Mouse (Mus musculus) stomach, embryonic 16.5 days (tissue): Measurements from ENCODE around the gene Dnah2. TPM values are rescaled to one million over a fixed set of nuclear protein-coding genes. Genes with fewer than 3 reads are reported as not detected.

Experiments
- ATAC-seq: fragments of 200-750 bp; cut with Nextera tagmentation; 2 replicates; pipeline ENCODE4 v1.8.0; 2017; ENCODE audit warnings: moderate number of reproducible peaks, moderate TSS enrichment; ENCODE audit not compliant: insufficient read depth, low FRiP score
- H3K27ac ChIP-seq: fragments of 300-500 bp; sonication (generic); 2 replicates; pipeline ENCODE4 v1.5.1; 2014; ENCODE audit warnings: low read length
- H3K27me3 ChIP-seq: fragments of 300-500 bp; sonication (generic); 2 replicates; pipeline ENCODE4 v1.6.1; 2014; ENCODE audit warnings: low read length, control low read depth, mixed read lengths; ENCODE audit not compliant: control insufficient read depth, insufficient read depth
- H3K36me3 ChIP-seq: fragments of 300-500 bp; sonication (generic); 2 replicates; pipeline ENCODE4 v1.6.1; 2014; ENCODE audit warnings: low read length; ENCODE audit not compliant: control insufficient read depth, insufficient read depth
- H3K4me1 ChIP-seq: fragments of 300-500 bp; sonication (generic); 2 replicates; pipeline ENCODE4 v1.6.1; 2014; ENCODE audit warnings: low read length, control low read depth, mixed read lengths; ENCODE audit not compliant: control insufficient read depth, insufficient read depth
- H3K4me2 ChIP-seq: fragments of 300-500 bp; sonication (generic); 2 replicates; pipeline ENCODE4 v1.6.1; 2014; ENCODE audit warnings: low read depth, low read length, mixed read lengths
- H3K4me3 ChIP-seq: fragments of 300-500 bp; sonication (generic); replicated peaks from 2 replicates; pipeline ENCODE4 v1.5.1; 2014; ENCODE audit warnings: mild to moderate bottlenecking, low read length
- H3K9ac ChIP-seq: fragments of 300-500 bp; sonication (generic); 2 replicates; pipeline ENCODE4 v1.6.1; 2014; ENCODE audit warnings: low read length
- H3K9me3 ChIP-seq: fragments of 300-500 bp; sonication (generic); replicated peaks from 2 replicates; pipeline ENCODE4 v1.6.1; 2016; ENCODE audit warnings: low read length, control low read depth; ENCODE audit not compliant: control insufficient read depth
- WGBS: fragments of 180-500 bp; shearing (Covaris S2); extraction: QIAGEN DNeasy Blood & Tissue Kit; methylation state at CpG from one replicate; pipeline ENCODE4 v1.1.7; 2014; 5-methylcytosine and 5-hydroxymethylcytosine counted together
- polyA plus RNA-seq: library from polyadenylated mRNA; unstranded; fragments of >200 nt; fragmentation: Nextera tagmentation; extraction: Ambion mirVana; gene quantifications from 2 replicates; pipeline ENCODE4 v1.2.1, GENCODE M21; 2015

Dnah2 gene
- polyA plus RNA-seq, 1 experiment from 2014 or later = 0.54 TPM

DNA sequence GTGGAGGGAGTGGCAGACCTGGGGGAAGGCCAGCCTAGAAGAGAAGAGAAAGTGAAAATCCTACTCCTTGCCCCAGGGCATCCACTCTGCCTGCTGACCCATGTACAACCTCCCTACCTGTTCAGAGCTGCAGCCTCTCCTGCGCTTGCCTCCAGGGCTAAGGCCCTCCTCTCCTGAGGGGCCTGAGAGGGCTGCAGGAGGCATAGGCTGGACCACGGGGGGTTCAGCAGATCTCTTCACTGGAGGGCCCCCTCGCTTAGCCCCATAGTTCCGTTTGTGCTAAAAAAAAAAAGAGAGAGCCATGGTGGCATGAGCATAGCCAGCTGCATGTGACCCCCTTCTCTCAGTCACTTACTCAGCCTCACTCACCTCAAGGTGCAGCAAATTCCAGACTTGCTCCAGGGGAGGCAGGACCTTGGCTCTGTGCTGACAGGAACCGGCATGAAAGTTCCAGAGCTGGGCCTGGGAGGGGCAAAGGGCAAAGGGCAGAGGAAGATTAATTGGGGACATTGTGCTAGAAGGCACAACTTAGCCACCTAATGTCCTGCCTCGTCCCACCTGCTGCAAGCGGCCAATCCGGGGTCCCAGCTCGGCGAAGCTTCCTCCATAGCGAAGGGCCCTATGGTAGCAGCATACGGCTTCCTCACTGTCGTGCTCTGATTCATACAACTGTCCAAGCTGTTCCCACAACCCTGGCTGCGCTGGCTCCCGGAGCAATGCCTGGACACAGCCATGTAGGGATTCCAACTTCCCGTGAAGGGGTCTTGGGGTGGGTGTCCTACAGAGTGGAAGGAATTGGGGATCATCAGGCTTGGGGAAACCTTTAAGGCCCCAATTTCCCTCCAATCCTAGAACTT is 141.8 kb downstream of the Dnah2 start:
- Histone ChIP-seq H3K4me2 (no peak overlapping the region), H3K36me3 (peaks cover 34% of the 10 kb centered on the region), H3K27ac (no peak overlapping the region), H3K9me3 (no peaks in the 10 kb centered on the region), H3K27me3 (no peaks in the 10 kb centered on the region), H3K4me1 (peaks cover 14% of the 10 kb centered on the region), H3K9ac (no peak overlapping the region), H3K4me3 (no peak overlapping the region)
- no peak for ATAC-seq
- 89% methylated on average over 16 of the region's 16 CpGs for WGBS

DNA sequence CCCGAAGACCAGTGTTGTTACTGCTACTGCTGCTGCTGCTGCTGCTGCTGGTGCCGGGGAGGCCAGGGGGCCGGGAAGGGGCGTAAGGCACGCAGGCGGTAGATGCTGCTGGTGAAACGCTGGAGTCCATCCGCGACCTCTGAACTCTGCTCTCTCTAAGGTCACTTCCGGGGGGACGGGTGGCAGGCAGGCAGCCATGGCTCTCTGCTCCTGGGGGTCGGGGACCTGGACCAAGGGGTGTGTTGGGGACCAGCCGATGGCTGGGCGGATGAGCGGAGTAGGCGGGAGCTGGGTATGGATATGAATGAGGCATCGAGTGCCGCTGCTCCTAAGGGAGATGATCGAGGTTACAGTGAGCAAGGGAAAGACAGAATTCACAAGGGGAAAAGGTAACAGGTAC is 142.6 kb downstream of the Dnah2 start:
- peaks cover 11% of the 10 kb centered on the region for H3K4me1 ChIP-seq
- WGBS = 86% methylated on average over 19 of the region's 19 CpGs
- H3K9ac ChIP-seq = no peak overlapping the region
- no peak overlapping the region for H3K4me3 ChIP-seq
- H3K27ac ChIP-seq = no peak overlapping the region
- H3K4me2 ChIP-seq = no peak overlapping the region
- H3K36me3 ChIP-seq = peaks cover 40% of the 10 kb centered on the region
- no peaks in the 10 kb centered on the region for H3K27me3 ChIP-seq
- H3K9me3 ChIP-seq = no peaks in the 10 kb centered on the region
- no peak for ATAC-seq

DNA sequence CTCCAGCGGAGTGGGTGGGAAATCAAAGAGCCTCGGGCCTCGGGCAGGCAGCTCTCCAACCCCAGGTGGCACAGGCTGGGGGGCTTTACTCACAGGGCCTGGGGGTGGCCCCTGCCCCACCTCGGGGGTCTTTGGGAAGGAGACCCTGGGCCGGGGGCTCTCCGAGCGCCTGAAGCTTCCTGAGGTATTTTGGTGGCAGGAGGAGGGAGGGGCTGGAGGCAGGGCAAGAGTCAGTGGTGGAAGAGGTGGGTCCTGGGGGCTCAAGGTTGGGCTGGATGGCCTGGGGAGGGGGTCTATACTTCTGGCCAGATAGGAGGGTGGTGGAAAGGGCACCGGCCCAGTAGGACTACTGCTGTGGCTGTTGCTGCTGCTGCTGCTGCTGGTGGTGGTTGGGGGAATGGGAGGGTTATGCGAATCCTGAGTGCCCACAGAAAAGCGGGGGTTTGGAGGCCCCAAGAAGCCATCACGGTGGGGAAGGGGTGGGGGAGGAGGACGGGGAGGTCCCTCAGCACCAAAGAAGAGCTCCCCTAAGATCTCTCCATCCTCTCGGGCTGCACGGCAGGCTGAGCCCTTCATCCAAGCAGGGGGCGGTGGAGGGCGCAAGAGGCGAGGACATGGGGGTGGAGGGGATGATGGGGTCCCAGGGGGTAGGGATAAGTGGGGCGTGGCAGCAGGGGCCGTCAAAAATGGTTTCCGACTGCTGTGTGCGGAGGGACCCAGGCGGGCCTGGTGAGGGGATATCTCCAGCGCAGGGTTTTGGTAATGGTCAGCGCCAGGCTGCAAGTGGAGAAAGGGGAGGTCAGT is 143.3 kb downstream of the Dnah2 start:
- ATAC-seq = no peak
- Histone ChIP-seq H3K4me2 (no peak overlapping the region), H3K27ac (no peak overlapping the region), H3K4me1 (peaks cover 16% of the 10 kb centered on the region), H3K9me3 (no peaks in the 10 kb centered on the region), H3K4me3 (no peak overlapping the region), H3K36me3 (peaks cover 46% of the 10 kb centered on the region), H3K27me3 (no peaks in the 10 kb centered on the region), H3K9ac (no peak overlapping the region)
- WGBS = 89% methylated on average over 24 of the region's 24 CpGs

DNA sequence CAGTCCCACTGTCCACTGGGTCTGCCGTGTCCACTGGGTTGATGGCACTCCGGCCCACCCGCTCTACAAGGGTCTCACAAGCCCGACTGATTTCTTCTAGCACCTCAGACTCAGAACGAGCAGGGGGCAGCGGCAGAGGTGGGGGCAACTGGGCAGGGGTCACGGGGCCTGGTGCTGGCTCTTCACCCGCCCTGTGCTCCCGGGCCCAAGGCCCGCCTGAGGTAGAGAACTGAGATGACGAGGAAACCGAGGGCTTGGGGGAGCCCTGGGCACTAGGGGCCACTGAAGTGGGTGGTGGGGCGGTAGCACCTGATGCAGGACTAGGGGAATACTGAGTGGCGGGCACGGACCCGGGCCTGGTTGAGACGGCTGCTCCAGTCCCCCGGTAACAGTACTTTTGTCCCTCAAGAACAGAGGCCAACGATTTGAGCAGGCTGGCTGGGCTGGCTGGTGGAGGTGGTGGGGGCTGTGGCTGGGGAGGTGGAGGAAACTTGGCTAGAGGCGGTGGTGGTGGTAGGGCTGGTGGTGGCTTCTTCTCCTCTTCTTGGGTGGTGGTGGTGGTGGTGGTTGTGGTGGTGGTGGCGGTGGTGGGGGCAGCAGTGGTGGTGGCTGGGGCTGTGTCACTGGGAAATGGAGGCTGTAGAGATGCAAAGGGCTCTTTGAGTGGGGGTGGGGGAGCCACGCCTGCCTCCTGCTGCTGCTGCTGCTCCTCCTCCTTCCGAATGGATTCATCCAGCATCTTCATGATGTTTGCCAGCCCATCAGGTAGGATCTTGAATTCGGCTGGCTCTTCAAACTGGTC is 144.1 kb downstream of the Dnah2 start:
- ATAC-seq = no peak
- Histone ChIP-seq H3K9me3 (no peaks in the 10 kb centered on the region), H3K4me2 (no peak overlapping the region), H3K36me3 (peaks cover 53% of the 10 kb centered on the region), H3K4me3 (no peak overlapping the region), H3K27ac (no peak overlapping the region), H3K9ac (no peak overlapping the region), H3K4me1 (peaks cover 16% of the 10 kb centered on the region), H3K27me3 (no peaks in the 10 kb centered on the region)
- WGBS = 91% methylated on average over 24 of the region's 24 CpGs

DNA sequence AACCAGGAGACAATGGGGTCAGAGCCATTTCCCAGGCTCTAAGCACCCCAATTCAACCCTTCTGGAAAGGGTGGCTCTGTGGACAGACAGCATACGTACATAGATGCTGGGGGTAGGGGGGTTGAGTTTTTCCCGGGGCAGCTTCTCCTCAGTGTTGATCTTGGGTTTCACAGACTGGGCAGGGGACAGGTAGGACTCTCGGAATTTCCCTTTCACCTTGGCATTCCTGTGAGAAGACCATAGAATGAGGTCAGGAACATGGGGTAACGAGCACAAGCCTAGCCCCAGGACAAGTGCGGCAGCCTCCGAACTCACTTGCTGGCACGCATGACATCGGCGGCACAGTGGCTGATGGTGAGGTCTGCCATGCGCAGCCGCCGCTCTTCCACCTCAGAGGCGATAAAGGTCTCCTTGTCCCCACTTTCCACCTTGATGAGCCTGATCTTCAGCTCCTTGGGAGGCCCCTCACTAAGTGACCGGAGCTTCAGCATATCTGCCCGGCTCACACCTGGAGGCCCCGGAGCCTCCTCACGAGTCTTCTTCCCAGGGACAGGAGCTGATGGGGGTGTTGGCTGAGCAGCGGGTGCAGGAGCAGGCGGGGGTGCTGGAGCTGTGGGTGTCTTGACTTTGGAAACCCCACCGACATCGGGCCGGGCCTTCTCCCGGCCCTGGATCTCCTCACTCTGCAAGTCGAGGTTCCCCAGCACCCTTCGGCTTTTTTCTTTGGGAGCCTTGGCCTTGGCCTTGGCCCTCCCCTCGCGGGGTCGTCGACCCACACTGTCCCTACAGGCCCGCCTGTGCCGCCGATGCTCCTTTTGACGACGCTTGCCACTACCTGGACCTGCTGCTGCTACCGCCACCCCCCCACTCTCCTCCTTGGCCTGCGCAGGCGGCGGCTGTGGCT is 145.0 kb downstream of the Dnah2 start:
- H3K4me2 ChIP-seq = no peak overlapping the region
- WGBS = 89% methylated on average over 38 of the region's 38 CpGs
- H3K27me3 ChIP-seq = no peaks in the 10 kb centered on the region
- H3K9me3 ChIP-seq = no peaks in the 10 kb centered on the region
- H3K27ac ChIP-seq = no peak overlapping the region
- ATAC-seq = no peak
- peaks cover 53% of the 10 kb centered on the region for H3K36me3 ChIP-seq
- H3K4me1 ChIP-seq = peaks cover 16% of the 10 kb centered on the region
- no peak overlapping the region for H3K9ac ChIP-seq
- H3K4me3 ChIP-seq = no peak overlapping the region

DNA sequence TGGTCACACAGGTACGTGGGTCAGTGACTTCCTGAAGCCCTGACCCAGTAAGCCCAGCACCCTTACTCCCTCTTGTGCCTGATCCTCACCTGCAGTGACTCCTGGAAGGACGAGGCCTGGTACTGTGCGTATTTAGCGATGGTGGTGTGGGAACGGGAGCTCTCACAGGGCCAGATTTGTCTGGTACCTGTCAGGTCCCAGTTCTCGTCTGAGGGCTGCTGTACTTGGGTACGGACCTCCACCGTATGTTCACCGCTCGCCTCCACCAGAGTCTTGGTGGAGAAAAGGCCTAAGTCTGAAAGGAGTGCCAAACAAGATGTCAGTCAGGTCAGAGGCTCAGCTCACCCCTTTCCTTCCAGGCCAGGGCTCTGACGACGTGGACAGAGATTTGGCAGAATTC is 146.9 kb downstream of the Dnah2 start:
- WGBS = 83% methylated on average over 12 of the region's 12 CpGs
- H3K9me3 ChIP-seq = no peaks in the 10 kb centered on the region
- H3K4me2 ChIP-seq = no peak overlapping the region
- H3K36me3 ChIP-seq = peaks cover 44% of the 10 kb centered on the region
- H3K27me3 ChIP-seq = no peaks in the 10 kb centered on the region
- peaks cover 22% of the 10 kb centered on the region; the same call in 1 of the 2 replicates for H3K4me1 ChIP-seq
- H3K9ac ChIP-seq = no peak overlapping the region
- no peak overlapping the region for H3K27ac ChIP-seq
- no peak for ATAC-seq
- H3K4me3 ChIP-seq = no peak overlapping the region

DNA sequence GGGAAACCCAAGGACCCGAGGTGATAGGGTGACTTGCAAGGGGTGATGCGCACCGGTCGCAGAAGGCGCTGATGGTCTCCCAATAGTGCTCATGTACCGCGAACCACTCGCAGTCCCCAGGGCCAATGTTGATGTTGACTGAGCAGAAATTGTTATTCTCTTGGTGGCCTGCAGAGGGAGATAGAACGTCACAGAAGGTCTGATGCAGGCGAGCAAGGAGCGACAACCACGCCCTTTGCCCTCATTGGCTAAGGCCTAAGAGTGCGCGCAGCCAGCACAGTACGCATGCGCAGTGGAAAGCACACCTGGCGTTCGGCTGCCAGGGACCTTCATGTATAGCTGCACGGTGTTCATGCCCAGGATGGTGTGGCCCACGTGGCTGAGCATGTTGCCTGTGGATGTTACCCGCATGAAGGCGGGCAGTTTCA is 147.7 kb downstream of the Dnah2 start:
- H3K9me3 ChIP-seq = no peaks in the 10 kb centered on the region
- no peak overlapping the region for H3K9ac ChIP-seq
- no peak overlapping the region for H3K4me2 ChIP-seq
- peaks cover 37% of the 10 kb centered on the region for H3K36me3 ChIP-seq
- ATAC-seq = peak; percentile 68
- 17% methylated on average over 22 of the region's 22 CpGs for WGBS
- no peak overlapping the region for H3K4me3 ChIP-seq
- peaks cover 28% of the 10 kb centered on the region for H3K4me1 ChIP-seq
- H3K27me3 ChIP-seq = no peaks in the 10 kb centered on the region
- H3K27ac ChIP-seq = no peak overlapping the region

DNA sequence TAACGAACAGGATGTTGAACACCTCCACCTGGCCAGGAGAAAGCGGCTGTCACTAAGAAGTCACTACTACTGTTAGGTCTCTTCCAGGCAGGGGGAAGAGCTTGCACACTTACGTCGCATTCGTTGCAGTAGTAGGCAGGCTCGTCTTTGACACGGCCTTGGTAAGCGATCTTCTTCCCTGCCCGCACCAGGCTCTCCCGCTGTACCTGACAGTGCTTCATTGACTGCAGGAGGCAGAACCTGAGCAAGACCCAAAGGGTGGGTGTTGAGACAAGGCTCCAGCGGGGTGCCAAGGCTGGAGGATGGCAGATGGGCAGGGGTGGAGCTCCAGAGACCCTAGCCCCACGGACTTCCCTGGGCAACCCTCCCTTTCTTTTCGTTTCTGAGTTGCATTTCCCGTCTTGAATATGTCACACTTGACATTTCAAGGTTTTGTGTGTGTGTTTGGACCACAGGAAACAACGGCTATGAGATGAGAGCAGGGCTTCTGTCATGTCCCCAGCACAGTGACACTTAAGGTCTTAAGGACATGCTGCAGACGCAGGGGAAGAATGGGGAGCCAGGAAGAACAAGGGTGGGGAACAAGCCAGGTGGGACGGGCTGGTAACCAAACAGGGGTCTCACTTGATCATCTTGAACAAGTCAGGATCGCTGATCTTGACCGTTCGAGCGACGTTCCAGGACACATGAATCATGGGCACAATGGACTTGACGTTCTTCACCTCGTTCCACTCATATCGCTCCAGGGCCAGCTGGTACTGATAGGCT is 148.6 kb downstream of the Dnah2 start:
- no peaks in the 10 kb centered on the region for H3K27me3 ChIP-seq
- H3K9ac ChIP-seq = peak overlapping the region; percentile 36; the same call in 1 of the 2 replicates
- 76% methylated on average over 25 of the region's 25 CpGs for WGBS
- H3K4me1 ChIP-seq = peaks cover 28% of the 10 kb centered on the region
- H3K9me3 ChIP-seq = no peaks in the 10 kb centered on the region
- H3K4me2 ChIP-seq = no peak overlapping the region
- ATAC-seq = no peak
- no peak overlapping the region for H3K4me3 ChIP-seq
- H3K36me3 ChIP-seq = peaks cover 27% of the 10 kb centered on the region
- no peak overlapping the region for H3K27ac ChIP-seq
